Mouse (Mus musculus) CH12.LX (cell line): ENCODE data around the gene Nlrp10. TPM values are rescaled to one million over a fixed set of nuclear protein-coding genes. Genes with fewer than 3 reads are reported as not detected.

Experiments used
- DNase-seq: peaks from one replicate; pipeline ENCODE4 v3.0.0-alpha.2; 2013; ENCODE audit errors: extremely low read depth
- H3K27ac ChIP-seq: 2 replicates; pipeline ENCODE4 v1.5.1; 2012; ENCODE audit warnings: low read depth, mild to moderate bottlenecking, control low read depth, moderate library complexity; ENCODE audit not compliant: insufficient read depth
- H3K27me3 ChIP-seq: replicated peaks from 2 replicates; pipeline ENCODE3; 2012; ENCODE audit warnings: inconsistent platforms
- H3K36me3 ChIP-seq, 2 experiments: replicated peaks in 1 of 2; 2 replicates each; pipeline versions ENCODE3 to v1.6.1; 2012; ENCODE audit warnings: inconsistent platforms in 1 of 2, low read length in 1 of 2, mild to moderate bottlenecking in 1 of 2, mixed read lengths in 1 of 2, moderate library complexity in 1 of 2; ENCODE audit not compliant: control insufficient read depth in 1 of 2, insufficient read depth in 1 of 2
- H3K4me1 ChIP-seq, 2 experiments: 2 replicates each; pipeline ENCODE4 v1.6.1; 2012; ENCODE audit warnings: inconsistent platforms in 1 of 2, moderate library complexity in 1 of 2; ENCODE audit not compliant: insufficient read depth in 2 of 2, control insufficient read depth in 1 of 2
- H3K4me2 ChIP-seq: 2 replicates; pipeline ENCODE4 v1.6.1; 2012; ENCODE audit warnings: low read depth, mild to moderate bottlenecking, control low read depth; ENCODE audit not compliant: poor library complexity, insufficient read depth, severe bottlenecking
- H3K4me3 ChIP-seq, 3 experiments: fragments of 150-350 bp in 1 of 3; sonication (generic) in 1 of 3; replicated peaks in 1 of 3; 2 replicates each; pipeline versions ENCODE3 to v1.5.1; 2011 to 2012; ENCODE audit warnings: low read depth in 2 of 3, low read length in 2 of 3, mild to moderate bottlenecking in 2 of 3, moderate library complexity in 2 of 3, control low read depth in 1 of 3, improper control_type of control experiment in 1 of 3, inconsistent platforms in 1 of 3, mixed read lengths in 1 of 3; ENCODE audit not compliant: poor library complexity in 1 of 3
- H3K79me2 ChIP-seq: replicated peaks from 2 replicates; pipeline ENCODE4 v1.6.1; 2012; ENCODE audit warnings: mild to moderate bottlenecking, moderate library complexity; ENCODE audit not compliant: control insufficient read depth, poor library complexity, insufficient read depth, severe bottlenecking; ENCODE audit errors: extremely low read depth
- H3K9ac ChIP-seq: 2 replicates; pipeline ENCODE4 v1.6.1; 2012; ENCODE audit warnings: low read depth, mild to moderate bottlenecking, control low read depth, moderate library complexity; ENCODE audit not compliant: insufficient read depth
- H3K9me3 ChIP-seq: replicated peaks from 2 replicates; pipeline ENCODE3; 2012; ENCODE audit warnings: low read length, inconsistent platforms, mixed read lengths
- CHD1 ChIP-seq: IDR thresholded peaks from 2 replicates; pipeline ENCODE4 v1.6.1; 2012; ENCODE audit warnings: low read depth, low read length, improper control_type of control experiment, inconsistent platforms
- CHD2 ChIP-seq: IDR thresholded peaks from 2 replicates; pipeline ENCODE4 v1.6.1; 2011; ENCODE audit warnings: low read length, improper control_type of control experiment
- ELF1 ChIP-seq: IDR thresholded peaks from 2 replicates; pipeline ENCODE4 v1.6.1; 2014; ENCODE audit warnings: low read depth, mild to moderate bottlenecking, inconsistent platforms, low read length, improper control_type of control experiment
- ETS1 ChIP-seq: conservative IDR thresholded peaks from 2 replicates; pipeline ENCODE4 v1.6.1; 2012; ENCODE audit warnings: low read depth, mild to moderate bottlenecking, inconsistent platforms, low read length, improper control_type of control experiment, moderate library complexity
- GABPA ChIP-seq: IDR thresholded peaks from 2 replicates; pipeline ENCODE4 v1.6.1; 2012; ENCODE audit warnings: low read depth, low read length, improper control_type of control experiment, inconsistent platforms; ENCODE audit not compliant: insufficient replicate concordance
- HCFC1 ChIP-seq: IDR thresholded peaks from 2 replicates; pipeline ENCODE4 v1.6.1; 2012; ENCODE audit warnings: low read depth, mild to moderate bottlenecking, inconsistent platforms, low read length, improper control_type of control experiment
- JUN ChIP-seq: IDR thresholded peaks from 2 replicates; pipeline ENCODE4 v1.6.1; 2011; ENCODE audit warnings: low read depth, mild to moderate bottlenecking, low read length, improper control_type of control experiment, moderate library complexity; ENCODE audit not compliant: insufficient read depth
- JUND ChIP-seq: conservative IDR thresholded peaks from 2 replicates; pipeline ENCODE4 v1.6.1; 2011; ENCODE audit warnings: low read depth, low read length, improper control_type of control experiment
- MXI1 ChIP-seq: IDR thresholded peaks from 2 replicates; pipeline ENCODE4 v1.6.1; 2011; ENCODE audit warnings: mild to moderate bottlenecking, low read depth, low read length, improper control_type of control experiment
- NRF1 ChIP-seq: IDR thresholded peaks from 2 replicates; pipeline ENCODE4 v1.6.1; 2014; ENCODE audit warnings: low read depth, mild to moderate bottlenecking, inconsistent platforms, low read length, improper control_type of control experiment, moderate library complexity
- POLR2A ChIP-seq: IDR thresholded peaks from 2 replicates; pipeline ENCODE4 v1.6.1; 2011; ENCODE audit warnings: low read depth, mild to moderate bottlenecking, improper control_type of control experiment, low read length
- RAD21 ChIP-seq: IDR thresholded peaks from 2 replicates; pipeline ENCODE4 v1.6.1; 2011; ENCODE audit warnings: low read depth, mild to moderate bottlenecking, low read length, improper control_type of control experiment, moderate library complexity
- RCOR1 ChIP-seq: conservative IDR thresholded peaks from 2 replicates; pipeline ENCODE4 v1.6.1; 2012; ENCODE audit warnings: low read depth, mild to moderate bottlenecking, inconsistent platforms, low read length, improper control_type of control experiment
- TBP ChIP-seq: conservative IDR thresholded peaks from 2 replicates; pipeline ENCODE4 v1.6.1; 2011; ENCODE audit warnings: low read depth, low read length, improper control_type of control experiment
- ZC3H11A ChIP-seq: IDR thresholded peaks from 2 replicates; pipeline ENCODE4 v1.6.1; 2012; ENCODE audit warnings: low read depth, mild to moderate bottlenecking, inconsistent platforms, low read length, improper control_type of control experiment
- ZKSCAN1 ChIP-seq: IDR thresholded peaks from 2 replicates; pipeline ENCODE4 v1.6.1; 2012; ENCODE audit warnings: low read depth, inconsistent platforms, low read length, improper control_type of control experiment, borderline replicate concordance
- ZNF384 ChIP-seq: IDR thresholded peaks from 2 replicates; pipeline ENCODE4 v1.6.1; 2012; ENCODE audit warnings: low read depth, low read length, improper control_type of control experiment, inconsistent platforms
- dilution Hi-C: fragments of 300-500 bp; cut with MboI; formaldehyde crosslinking; loops from 2 replicates; pipeline ENCODE4 v1.14.3; 2020; ENCODE audit warnings: low sequenced_read_pairs; ENCODE audit not compliant: extremely low pct_unique_long_range_greater_than_20kb, extremely low pct_ligation_motif_present
- in situ Hi-C: fragments of 300-500 bp; cut with MboI; formaldehyde crosslinking; loops from 3 replicates; pipeline ENCODE4 v1.14.3; 2019; ENCODE audit warnings: low sequenced_read_pairs, low pct_ligation_motif_present, low pct_unique_long_range_greater_than_20kb, mixed read lengths
- polyA plus RNA-seq: library from polyadenylated mRNA; unstranded; fragments of >175 nt; gene quantifications from 2 replicates; pipeline ENCODE4 v1.2.1, GENCODE M21; 2012; ENCODE audit warnings: low read depth; ENCODE audit not compliant: insufficient read length
- total RNA-seq, 2 experiments: library from RNA; depleted of rRNA; stranded (reverse); fragments of 300-350 nt in 1 of 2; fragments of >200 nt in 1 of 2; gene quantifications; 2 replicates each; pipeline ENCODE4 v1.2.3; 2012 to 2014

The Nlrp10 gene
- total and polyA plus RNA-seq, 3 experiments, result 0.10 to 0.13 (median 0.12) TPM

GRCm38 (mm10) chr7:108949301-108949700 lies 19.3 kb upstream of the Nlrp10 start:
- Histone ChIP-seq H3K79me2 (no peaks in the 10 kb centered on the region), H3K4me2 (no peak overlapping the region), H3K9me3 (peaks cover 7% of the 10 kb centered on the region), H3K4me3 (no peak overlapping the region), H3K27me3 (no peaks in the 10 kb centered on the region), H3K4me1 (peaks cover 0 to 13% of the 10 kb centered on the region in 2 experiments; a peak in 2 of 4 replicates), H3K9ac (no peak overlapping the region), H3K36me3 (peaks cover 12 to 35% of the 10 kb centered on the region in 2 experiments), H3K27ac (no peak overlapping the region)
- no peak for DNase-seq
- no peak for TF ChIP-seq ZKSCAN1
- TF ChIP-seq POLR2A, result no peak
- TF ChIP-seq JUN, result no peak
- no peak for TF ChIP-seq CHD2
- no peak for TF ChIP-seq ETS1
- no peak for TF ChIP-seq MXI1
- no peak for TF ChIP-seq ELF1
- TF ChIP-seq CHD1, result no peak
- TF ChIP-seq TBP, result no peak
- dilution Hi-C loops (no loop called here), in situ Hi-C loops (no loop called here)

- Histone ChIP-seq H3K9ac (no peak overlapping the region), H3K9me3 (peaks cover 7% of the 10 kb centered on the region), H3K27ac (no peak overlapping the region), H3K27me3 (no peaks in the 10 kb centered on the region), H3K4me3 (no peak overlapping the region), H3K4me2 (no peak overlapping the region), H3K79me2 (no peaks in the 10 kb centered on the region), H3K36me3 (peaks cover 12 to 42% of the 10 kb centered on the region in 2 experiments), H3K4me1 (peaks cover 0 to 12% of the 10 kb centered on the region in 2 experiments; a peak in 2 of 4 replicates)
- no peak for DNase-seq
- in situ Hi-C loops, result no loop called here
- dilution Hi-C loops, result no loop called here
- TF ChIP-seq RAD21 (no peak), JUND (no peak), ZNF384 (no peak), ZC3H11A (no peak), JUN (no peak), GABPA (no peak), RCOR1 (no peak), ELF1 (no peak), NRF1 (no peak), HCFC1 (no peak)
These were observed 18.6 kb upstream of the Nlrp10 start for GRCm38 (mm10) chr7:108948611-108949010.
